Mouse (Mus musculus) hindbrain, embryonic 11.5 days (tissue): ENCODE data around the gene Acox1. TPM values are rescaled to one million over a fixed set of nuclear protein-coding genes. Genes with fewer than 3 reads are reported as not detected.

ENCODE experiments used
- ATAC-seq: fragments of 200-750 bp; cut with Nextera tagmentation; 2 replicates; pipeline ENCODE4 v1.8.0; 2017; ENCODE audit warnings: mild to moderate bottlenecking, moderate TSS enrichment, moderate library complexity; ENCODE audit not compliant: low FRiP score
- DNase-seq: peaks from one replicate; pipeline ENCODE4 v3.0.0-alpha.2; 2015; ENCODE audit warnings: low spot score
- H3K27ac ChIP-seq: fragments of 300-500 bp; sonication (generic); 2 replicates; pipeline ENCODE4 v1.5.1; 2014; ENCODE audit warnings: mild to moderate bottlenecking, low read depth, low read length
- H3K27me3 ChIP-seq: fragments of 300-500 bp; sonication (generic); 2 replicates; pipeline ENCODE4 v1.6.1; 2014; ENCODE audit warnings: mild to moderate bottlenecking, low read length, moderate library complexity, mixed read lengths; ENCODE audit not compliant: control insufficient read depth, insufficient read depth
- H3K36me3 ChIP-seq: fragments of 300-500 bp; sonication (generic); 2 replicates; pipeline ENCODE4 v1.6.1; 2014; ENCODE audit warnings: mild to moderate bottlenecking, low read length, moderate library complexity, mixed read lengths; ENCODE audit not compliant: control insufficient read depth, insufficient read depth
- H3K4me1 ChIP-seq: fragments of 300-500 bp; sonication (generic); replicated peaks from 2 replicates; pipeline ENCODE4 v1.6.1; 2014; ENCODE audit warnings: low read length, mixed read lengths; ENCODE audit not compliant: control insufficient read depth, insufficient read depth
- H3K4me2 ChIP-seq: fragments of 300-500 bp; sonication (generic); replicated peaks from 2 replicates; pipeline ENCODE4 v1.6.1; 2014; ENCODE audit warnings: mild to moderate bottlenecking, low read depth, low read length
- H3K4me3 ChIP-seq: fragments of 300-500 bp; sonication (generic); 2 replicates; pipeline ENCODE4 v1.5.1; 2014; ENCODE audit warnings: low read depth, low read length
- H3K9ac ChIP-seq: fragments of 300-500 bp; sonication (generic); 2 replicates; pipeline ENCODE4 v1.6.1; 2014; ENCODE audit warnings: low read depth, low read length
- H3K9me3 ChIP-seq: fragments of 300-500 bp; sonication (generic); 2 replicates; pipeline ENCODE4 v1.6.1; 2016; ENCODE audit warnings: low read length; ENCODE audit not compliant: control insufficient read depth
- WGBS: fragments of 180-500 bp; shearing (Covaris S2); extraction: QIAGEN DNeasy Blood & Tissue Kit; methylation state at CpG from one replicate; pipeline ENCODE4 v1.1.7; 2014; 5-methylcytosine and 5-hydroxymethylcytosine counted together
- polyA plus RNA-seq: library from polyadenylated mRNA; unstranded; fragments of >200 nt; fragmentation: Nextera tagmentation; extraction: Ambion mirVana; gene quantifications from 2 replicates; pipeline ENCODE4 v1.2.1, GENCODE M21; 2014

Gene Acox1
- polyA plus RNA-seq, 1 experiment from 2014 or later: 31.7 TPM

- no peaks in the 10 kb centered on the region for H3K36me3 ChIP-seq
- no peak overlapping the region for H3K27ac ChIP-seq
- 0 out of 2 replicates have a peak, but pooled peaks cover under 1% of the 10 kb centered on the region for H3K9me3 ChIP-seq
- H3K9ac ChIP-seq: no peak overlapping the region
- H3K4me1 ChIP-seq: 0 out of 2 replicates have a peak, but pooled peaks cover 2% of the 10 kb centered on the region
- 82% methylated on average over 11 of the region's 11 CpGs for WGBS
- DNase-seq (no peak), ATAC-seq (no peak)
- H3K4me3 ChIP-seq: no peak overlapping the region
- H3K27me3 ChIP-seq: peaks cover 11% of the 10 kb centered on the region
- H3K4me2 ChIP-seq: no peak overlapping the region
These were observed 17.7 kb upstream of the Acox1 start for GRCm38 (mm10) chr11:116216549-116216948.

DNA sequence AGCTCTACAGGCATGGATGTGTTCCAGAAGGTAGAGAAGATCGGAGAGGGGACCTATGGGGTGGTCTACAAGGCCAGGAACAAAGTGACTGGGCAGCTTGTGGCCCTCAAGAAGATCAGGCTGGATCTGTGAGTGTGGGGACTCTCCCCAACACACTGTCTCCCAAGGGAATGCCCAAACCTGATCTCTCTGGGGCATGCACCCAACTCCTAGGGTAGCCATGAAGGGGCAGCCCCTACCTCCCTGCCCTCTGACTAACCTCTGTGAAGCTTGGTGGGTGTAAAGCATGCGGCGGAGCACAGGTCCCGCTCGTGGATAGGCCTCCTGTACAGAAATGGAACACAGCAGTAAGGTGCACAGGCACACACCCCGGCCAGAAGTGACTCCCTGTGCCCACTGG is 17.1 kb upstream of the Acox1 start:
- no peak overlapping the region for H3K4me2 ChIP-seq
- H3K4me3 ChIP-seq: no peak overlapping the region
- no peaks in the 10 kb centered on the region for H3K9me3 ChIP-seq
- H3K27ac ChIP-seq: no peak overlapping the region
- WGBS: 92% methylated on average over 6 of the region's 6 CpGs
- no peak overlapping the region for H3K9ac ChIP-seq
- H3K36me3 ChIP-seq: no peaks in the 10 kb centered on the region
- ATAC-seq (no peak), DNase-seq (no peak)
- 0 out of 2 replicates have a peak, but pooled peaks cover 2% of the 10 kb centered on the region for H3K4me1 ChIP-seq
- H3K27me3 ChIP-seq: peaks cover 5% of the 10 kb centered on the region

DNA sequence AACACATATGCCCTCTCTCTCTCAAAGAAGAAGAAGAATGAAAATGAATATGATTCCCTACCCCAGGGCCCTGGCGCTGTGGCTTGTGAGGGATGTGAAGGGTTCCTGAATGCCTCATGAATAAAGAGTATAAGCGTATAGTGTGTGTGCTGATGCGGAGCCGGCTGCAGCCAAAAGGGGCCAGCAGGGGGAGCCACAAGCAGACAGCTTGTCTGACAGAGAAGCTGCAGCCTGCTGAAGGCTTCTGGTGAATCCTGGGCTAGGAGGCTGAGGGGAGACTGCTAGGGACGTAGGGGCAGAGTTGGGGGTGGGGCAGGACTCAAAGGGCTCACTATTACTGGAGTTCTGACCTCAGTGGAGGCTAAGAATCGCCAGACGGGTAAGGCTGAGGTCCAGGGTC is 16.3 kb upstream of the Acox1 start:
- no peaks in the 10 kb centered on the region for H3K9me3 ChIP-seq
- H3K4me3 ChIP-seq: no peak overlapping the region
- H3K27me3 ChIP-seq: no peaks in the 10 kb centered on the region
- DNase-seq (no peak), ATAC-seq (no peak)
- no peak overlapping the region for H3K4me2 ChIP-seq
- 0 out of 2 replicates have a peak, but pooled peaks cover 2% of the 10 kb centered on the region for H3K4me1 ChIP-seq
- H3K36me3 ChIP-seq: no peaks in the 10 kb centered on the region
- 83% methylated on average over 7 of the region's 7 CpGs for WGBS
- H3K27ac ChIP-seq: no peak overlapping the region
- no peak overlapping the region for H3K9ac ChIP-seq

GRCm38 (mm10) chr11:116213877-116214510 is 15.1 kb upstream of the Acox1 start:
- DNase-seq: no peak
- Histone ChIP-seq H3K9ac (no peak overlapping the region), H3K27me3 (no peaks in the 10 kb centered on the region), H3K4me1 (0 out of 2 replicates have a peak, but pooled peaks cover 2% of the 10 kb centered on the region), H3K27ac (no peak overlapping the region), H3K4me3 (no peak overlapping the region), H3K36me3 (no peaks in the 10 kb centered on the region), H3K9me3 (no peaks in the 10 kb centered on the region), H3K4me2 (no peak overlapping the region)
- ATAC-seq: no peak
- 93% methylated on average over 13 of the region's 13 CpGs for WGBS

DNA sequence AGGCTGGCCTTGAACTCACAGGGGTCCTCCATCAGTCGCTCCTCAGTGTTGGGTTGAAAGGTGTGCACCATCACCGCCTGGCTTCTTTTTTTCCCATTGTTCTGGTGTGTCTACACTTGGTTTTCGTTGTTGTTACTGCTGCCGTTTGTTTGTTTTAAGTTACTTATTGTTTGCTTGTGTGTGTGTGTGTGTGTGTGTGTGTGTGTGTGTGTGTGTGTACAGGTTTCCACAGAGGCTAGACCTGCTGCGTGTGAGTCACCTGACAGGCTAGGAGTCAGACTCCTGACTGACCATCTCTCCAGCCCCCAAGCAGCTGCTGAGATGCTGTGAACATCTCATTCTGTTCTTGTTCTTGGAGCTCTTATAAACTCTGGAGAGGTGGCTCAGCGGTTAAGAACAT is 14.0 kb upstream of the Acox1 start:
- no peak for ATAC-seq
- H3K4me3 ChIP-seq: no peak overlapping the region
- DNase-seq: no peak
- 89% methylated on average over 6 of the region's 6 CpGs for WGBS
- H3K9me3 ChIP-seq: no peaks in the 10 kb centered on the region
- no peaks in the 10 kb centered on the region for H3K27me3 ChIP-seq
- no peak overlapping the region for H3K27ac ChIP-seq
- H3K9ac ChIP-seq: no peak overlapping the region
- no peaks in the 10 kb centered on the region for H3K4me1 ChIP-seq
- no peak overlapping the region for H3K4me2 ChIP-seq
- H3K36me3 ChIP-seq: no peaks in the 10 kb centered on the region

DNA sequence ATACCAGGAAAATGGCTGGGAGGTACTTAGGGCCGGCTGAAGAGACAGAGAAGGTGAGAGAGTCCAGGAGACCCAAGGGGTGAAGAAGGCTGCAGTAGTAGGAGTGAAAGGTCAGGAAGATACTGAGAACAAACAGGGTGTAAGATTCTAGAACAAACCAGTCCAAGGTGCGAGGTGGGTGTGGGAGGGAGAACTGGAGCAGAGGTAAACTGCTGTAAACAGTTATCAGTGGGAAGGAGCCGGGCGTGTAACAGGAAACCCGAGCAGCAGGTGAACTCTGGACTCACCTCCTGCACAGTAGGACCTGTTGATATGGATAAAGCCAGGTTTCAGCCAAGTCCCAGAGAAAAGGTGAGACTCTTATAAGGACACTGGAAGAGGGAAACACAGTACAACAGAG is 11.9 kb upstream of the Acox1 start:
- Histone ChIP-seq H3K4me2 (no peak overlapping the region), H3K36me3 (no peaks in the 10 kb centered on the region), H3K4me1 (no peaks in the 10 kb centered on the region), H3K27me3 (no peaks in the 10 kb centered on the region), H3K27ac (no peak overlapping the region), H3K4me3 (no peak overlapping the region), H3K9me3 (no peaks in the 10 kb centered on the region), H3K9ac (no peak overlapping the region)
- DNase-seq (no peak), ATAC-seq (no peak)
- WGBS: 78% methylated on average over 5 of the region's 5 CpGs

GRCm38 (mm10) chr11:116209257-116209656 is 10.4 kb upstream of the Acox1 start:
- H3K9ac ChIP-seq: no peak overlapping the region
- no peaks in the 10 kb centered on the region for H3K27me3 ChIP-seq
- H3K9me3 ChIP-seq: no peaks in the 10 kb centered on the region
- no peak overlapping the region for H3K4me2 ChIP-seq
- DNase-seq: no peak
- H3K4me1 ChIP-seq: no peaks in the 10 kb centered on the region
- ATAC-seq: no peak
- H3K4me3 ChIP-seq: no peak overlapping the region
- H3K36me3 ChIP-seq: no peaks in the 10 kb centered on the region
- H3K27ac ChIP-seq: no peak overlapping the region
- 82% methylated on average over 8 of the region's 8 CpGs for WGBS

DNA sequence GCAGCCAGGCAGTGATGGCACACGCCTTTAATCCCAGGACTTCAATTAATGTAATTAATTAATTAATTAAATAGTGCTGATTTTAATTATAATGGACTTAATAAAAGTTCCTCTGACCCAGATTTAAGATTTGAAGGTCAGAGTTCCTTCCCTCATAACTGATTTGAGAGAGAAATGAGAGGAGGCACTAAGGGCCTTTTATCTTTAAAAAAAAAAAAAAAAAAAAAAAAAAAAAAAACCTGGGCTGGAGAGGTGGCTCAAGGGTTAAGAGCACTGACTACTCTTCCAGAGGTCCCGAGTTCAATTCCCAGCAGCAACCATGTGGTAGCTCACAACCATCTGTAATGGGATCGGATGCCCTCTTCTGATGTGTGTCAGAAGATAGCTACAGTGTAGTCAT is 9.8 kb upstream of the Acox1 start:
- no peak for ATAC-seq
- 89% methylated on average over 3 of the region's 3 CpGs for WGBS
- no peak overlapping the region for H3K9ac ChIP-seq

DNA sequence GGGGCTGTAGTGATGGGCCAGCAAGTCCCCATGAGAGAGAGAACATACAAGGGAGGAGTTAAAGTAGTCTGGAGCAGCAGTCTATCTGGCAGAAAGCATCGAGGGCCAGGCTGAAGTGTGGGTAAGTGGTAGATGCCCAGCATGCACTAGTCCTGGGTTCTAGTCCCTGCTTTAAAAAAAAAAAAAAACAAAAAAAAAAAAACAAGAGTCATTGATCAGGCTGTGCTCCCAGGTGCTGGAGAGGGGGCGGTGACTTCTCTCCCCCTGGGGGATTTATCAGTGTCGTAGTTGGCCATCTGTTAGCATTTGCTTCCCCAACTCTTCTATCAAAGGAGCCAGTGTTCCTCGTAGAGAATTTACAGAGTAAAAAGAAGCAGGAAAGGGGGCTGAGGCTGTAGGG is 7.8 kb upstream of the Acox1 start:
- H3K27ac ChIP-seq: no peak overlapping the region
- no peaks in the 10 kb centered on the region for H3K27me3 ChIP-seq
- H3K9ac ChIP-seq: no peak overlapping the region
- H3K9me3 ChIP-seq: no peaks in the 10 kb centered on the region
- DNase-seq: no peak
- H3K4me1 ChIP-seq: no peaks in the 10 kb centered on the region
- H3K36me3 ChIP-seq: no peaks in the 10 kb centered on the region
- no peak overlapping the region for H3K4me2 ChIP-seq
- ATAC-seq: no peak
- no peak overlapping the region for H3K4me3 ChIP-seq
- 73% methylated on average over 4 of the region's 4 CpGs for WGBS

More for the DNA sequence above, 9.8 kb upstream of the Acox1 start:
- no peaks in the 10 kb centered on the region for H3K9me3 ChIP-seq
- no peak overlapping the region for H3K4me3 ChIP-seq
- no peaks in the 10 kb centered on the region for H3K27me3 ChIP-seq
- no peaks in the 10 kb centered on the region for H3K36me3 ChIP-seq
- no peaks in the 10 kb centered on the region for H3K4me1 ChIP-seq
- H3K27ac ChIP-seq: no peak overlapping the region
- no peak for DNase-seq
- no peak overlapping the region for H3K4me2 ChIP-seq
